Comparison of ENCODE assay signal across 12 mouse cellular contexts in the genomic region with DNA sequence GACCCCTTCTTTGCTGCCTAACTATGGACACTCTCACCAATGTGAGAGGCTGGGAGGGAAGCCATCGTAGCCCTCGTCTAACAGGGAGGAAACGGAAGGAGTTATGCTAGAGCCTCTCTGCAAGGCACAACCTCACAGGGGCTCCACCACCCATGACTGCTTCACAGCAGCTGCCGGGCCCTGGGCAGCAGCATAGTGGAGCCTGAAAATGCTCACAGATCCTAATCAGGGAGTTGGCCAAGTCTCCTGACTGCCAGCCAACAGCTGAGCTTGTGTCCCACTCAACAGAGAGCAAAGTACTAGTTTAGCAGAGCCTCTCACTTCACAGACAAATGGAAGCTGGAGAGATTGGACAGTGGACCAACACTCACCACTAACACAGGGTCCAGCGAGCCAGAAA. TPM values are rescaled to one million over a fixed set of nuclear protein-coding genes. Genes with fewer than 3 reads are reported as not detected.
A peak's percentile ranks its signal among the peaks of the same experiment; 100 is the strongest.
DNase-seq lines count a peak whose midpoint lies in the region; ATAC-seq lines count a peak whose summit lies in the region.
"Had no signal": no experiment of that assay in that cellular context is flagged by ENCODE, and none has a peak within 500 bp of the region (broad histone marks: within the 10 kb centered on the region; RNA-seq: fewer than 3 reads in every experiment).

No protein-coding gene starts in this region.

- 64% methylated on average over 5 of the region's 5 CpGs for WGBS in kidney, embryonic 15.5 days
- WGBS in limb, embryonic 13.5 days: 54% methylated on average over 5 of the region's 5 CpGs

- H3K9me3 ChIP-seq in kidney, embryonic 15.5 days (replicated peaks): no peaks in the 10 kb centered on the region
- no peaks in the 10 kb centered on the region for H3K9me3 ChIP-seq in limb, embryonic 13.5 days
- H3K9me3 ChIP-seq: heart, embryonic 15.5 days; neural tube, embryonic 13.5 days had no signal

- ATAC-seq in kidney, embryonic 15.5 days (replicated peaks; ENCODE audit: low FRiP score): peak; percentile 46; the same call in 1 of the 2 replicates
- no peak for ATAC-seq in limb, embryonic 13.5 days (ENCODE audit: low FRiP score, low read depth)

- H3K27me3 ChIP-seq in kidney, embryonic 15.5 days: no peaks in the 10 kb centered on the region
- H3K27me3 ChIP-seq in limb, embryonic 13.5 days: no peaks in the 10 kb centered on the region
- H3K27me3 ChIP-seq: heart, embryonic 15.5 days; neural tube, embryonic 13.5 days had no signal

- H3K4me1 ChIP-seq in kidney, embryonic 15.5 days: peaks cover 16% of the 10 kb centered on the region
- peaks cover 30% of the 10 kb centered on the region for H3K4me1 ChIP-seq in limb, embryonic 13.5 days
- H3K4me1 ChIP-seq: heart, embryonic 15.5 days; neural tube, embryonic 13.5 days had no signal

- no peak overlapping the region for H3K9ac ChIP-seq in kidney, embryonic 15.5 days
- no peak overlapping the region for H3K9ac ChIP-seq in limb, embryonic 13.5 days
- H3K9ac ChIP-seq: heart, embryonic 15.5 days; neural tube, embryonic 13.5 days had no signal

- 0 out of 2 replicates have a peak overlapping the region, but pooled peaks have one; percentile 4 for H3K4me2 ChIP-seq in kidney, embryonic 15.5 days
- no peak overlapping the region for H3K4me2 ChIP-seq in limb, embryonic 13.5 days (replicated peaks)
- H3K4me2 ChIP-seq: heart, embryonic 15.5 days; neural tube, embryonic 13.5 days had no signal

- H3K27ac ChIP-seq in kidney, embryonic 15.5 days: peak overlapping the region; percentile 64; the same call in 1 of the 2 replicates
- H3K27ac ChIP-seq in limb, embryonic 13.5 days: peak overlapping the region; percentile 84
- H3K27ac ChIP-seq: heart, embryonic 15.5 days; neural tube, embryonic 13.5 days had no signal

- no peak overlapping the region for H3K4me3 ChIP-seq in kidney, embryonic 15.5 days (replicated peaks)
- no peak overlapping the region for H3K4me3 ChIP-seq in limb, embryonic 13.5 days
- H3K4me3 ChIP-seq: heart, embryonic 15.5 days; neural tube, embryonic 13.5 days had no signal

- intact Hi-C loops in gastrocnemius, postnatal 14 days (cut with DNase I; ENCODE audit: low total_unique reads): no loop called here
- intact Hi-C loops in heart, postnatal 36 days (cut with DNase I): no loop called here

- peak; percentile 65 for DNase-seq in gastrocnemius, postnatal 14 days
- DNase-seq in gastrocnemius, postnatal 25 days: no peak
- peak; percentile 22 for DNase-seq in adipocyte (ENCODE audit: low spot score)
- DNase-seq in ovary, postnatal 14 days (ENCODE audit: low spot score): no peak
- DNase-seq in adrenal gland, adult 18-20 months (ENCODE audit: low spot score in 2 of 2): no peak
- no peak for DNase-seq in heart, postnatal 36 days
- DNase-seq: cerebellum, adult 11 months had no signal

- no peaks in the 10 kb centered on the region for H3K36me3 ChIP-seq in kidney, embryonic 15.5 days
- no peaks in the 10 kb centered on the region for H3K36me3 ChIP-seq in limb, embryonic 13.5 days
- H3K36me3 ChIP-seq: heart, embryonic 15.5 days; neural tube, embryonic 13.5 days had no signal

RNA-seq across cellular contexts. Expression of gene Mas1, which starts 21.5 kb away (rescaled TPM):
- under 1 TPM; 0.18 to 0.90 TPM for total RNA-seq in gastrocnemius, postnatal 14 days (2021)
- under 1 TPM in 1 of 2 experiments, not detected in 1; 0.59 TPM for total RNA-seq in gastrocnemius, postnatal 25 days (2021)
- polyA plus RNA-seq in kidney, embryonic 15.5 days (2015; fragmentation: Nextera tagmentation; extraction: Ambion mirVana): 0.77 and 1.0 TPM in 2 replicates
- polyA plus RNA-seq in limb, embryonic 13.5 days (2015; fragmentation: Nextera tagmentation; extraction: Ambion mirVana): 1.7 and 2.4 TPM in 2 replicates
- not detected for total RNA-seq in adrenal gland, adult 18-20 months (2021)
- total RNA-seq in heart, postnatal 36 days (2021): 1 to 10 TPM in 1 of 2 experiments, under 1 TPM in 1; 0.84 to 1.1 TPM

RNA-seq across cellular contexts. Expression of gene Mrgprh, which starts 29.4 kb away (rescaled TPM):
- 1 to 10 TPM; 1.8 to 2.1 TPM for total RNA-seq in gastrocnemius, postnatal 14 days (2021)
- 1 to 10 TPM; 1.2 to 2.2 TPM for total RNA-seq in gastrocnemius, postnatal 25 days (2021)
- polyA plus RNA-seq in kidney, embryonic 15.5 days (2015; fragmentation: Nextera tagmentation; extraction: Ambion mirVana): not detected in 2 replicates
- polyA plus RNA-seq in limb, embryonic 13.5 days (2015; fragmentation: Nextera tagmentation; extraction: Ambion mirVana): 0.08 and 0.09 TPM in 2 replicates
- under 1 TPM in 1 of 2 experiments, not detected in 1; 0.16 TPM for total RNA-seq in adrenal gland, adult 18-20 months (2021)
- 1 to 10 TPM; 5.3 to 5.6 TPM for total RNA-seq in heart, postnatal 36 days (2021)
- total RNA-seq: layer of hippocampus, adult 18-20 months had no signal
- polyA plus RNA-seq: neural tube, embryonic 13.5 days had no signal

Comparison
In these comparisons a context has a peak if more than half of its experiments do, and no peak if none do; other contexts are left out.
1. DNase-seq: peak in gastrocnemius, postnatal 14 days (single experiment) and adipocyte (single experiment); none in gastrocnemius, postnatal 25 days (single experiment), ovary, postnatal 14 days (single experiment), adrenal gland, adult 18-20 months (0 of 2) and heart, postnatal 36 days (0 of 2).